Mouse (Mus musculus) gastrocnemius, postnatal 10 days (tissue): ENCODE data around the gene Rhof. TPM values are rescaled to one million over a fixed set of nuclear protein-coding genes. Genes with fewer than 3 reads are reported as not detected.

Experiments used
- DNase-seq: peaks from one replicate; pipeline ENCODE4 v3.0.0; 2021; ENCODE audit warnings: mixed read lengths
- total RNA-seq, 2 experiments: library from RNA; stranded (reverse); gene quantifications; 2 replicates each; pipeline ENCODE4 v1.2.3; 2021

Rhof gene
- total RNA-seq, 2 experiments from 2014 or later = 0.68 to 1.4 TPM

DNA sequence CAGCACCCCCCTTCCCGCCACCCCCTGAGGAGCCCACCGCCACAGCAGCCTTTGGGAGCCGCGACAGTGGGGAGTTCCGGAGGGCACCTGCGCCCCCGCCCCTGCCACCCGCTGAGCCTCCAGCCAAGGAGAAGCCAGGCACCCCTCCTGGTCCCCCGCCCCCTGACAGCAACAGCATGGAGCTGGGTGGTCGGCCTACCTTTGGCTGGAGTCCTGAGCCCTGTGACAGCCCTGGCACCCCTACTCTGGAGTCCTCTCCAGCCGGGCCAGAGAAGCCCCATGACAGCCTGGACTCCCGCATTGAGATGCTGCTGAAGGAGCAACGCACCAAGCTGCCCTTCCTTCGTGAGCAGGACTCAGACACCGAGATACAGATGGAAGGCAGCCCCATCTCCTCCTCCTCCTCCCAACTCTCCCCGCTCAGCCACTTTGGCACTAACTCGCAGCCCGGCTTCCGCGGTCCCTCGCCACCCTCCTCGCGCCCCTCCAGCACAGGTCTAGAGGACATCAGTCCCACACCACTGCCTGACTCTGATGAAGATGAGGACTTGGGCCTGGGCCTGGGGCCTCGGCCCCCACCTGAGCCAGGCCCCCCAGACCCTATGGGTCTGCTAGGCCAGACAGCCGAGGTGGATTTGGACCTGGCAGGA, 15.7 kb upstream of the Rhof start:
- DNase-seq = no peak

DNA sequence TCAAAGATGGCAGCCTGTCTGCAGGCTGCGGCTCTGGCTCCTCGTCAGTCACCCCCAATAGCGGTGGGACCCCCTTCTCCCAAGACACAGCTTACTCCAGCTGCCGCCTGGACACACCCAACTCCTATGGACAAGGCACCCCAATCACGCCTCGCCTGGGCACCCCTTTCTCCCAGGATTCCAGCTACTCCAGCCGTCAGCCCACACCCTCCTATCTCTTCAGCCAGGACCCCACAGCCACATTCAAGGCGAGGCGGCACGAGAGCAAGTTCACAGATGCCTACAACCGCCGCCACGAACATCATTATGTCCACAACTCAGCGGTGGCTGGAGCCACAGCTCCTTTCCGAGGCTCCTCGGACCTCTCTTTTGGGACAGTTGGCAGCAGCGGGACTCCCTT, 15.1 kb upstream of the Rhof start:
- no peak for DNase-seq

GRCm38 (mm10) chr5:123146357-123146756, 13.9 kb upstream of the Rhof start:
- DNase-seq = no peak

- no peak for DNase-seq
These were observed 12.5 kb upstream of the Rhof start for GRCm38 (mm10) chr5:123144746-123145590.

GRCm38 (mm10) chr5:123143971-123144745, 11.7 kb upstream of the Rhof start:
- no peak for DNase-seq

DNA sequence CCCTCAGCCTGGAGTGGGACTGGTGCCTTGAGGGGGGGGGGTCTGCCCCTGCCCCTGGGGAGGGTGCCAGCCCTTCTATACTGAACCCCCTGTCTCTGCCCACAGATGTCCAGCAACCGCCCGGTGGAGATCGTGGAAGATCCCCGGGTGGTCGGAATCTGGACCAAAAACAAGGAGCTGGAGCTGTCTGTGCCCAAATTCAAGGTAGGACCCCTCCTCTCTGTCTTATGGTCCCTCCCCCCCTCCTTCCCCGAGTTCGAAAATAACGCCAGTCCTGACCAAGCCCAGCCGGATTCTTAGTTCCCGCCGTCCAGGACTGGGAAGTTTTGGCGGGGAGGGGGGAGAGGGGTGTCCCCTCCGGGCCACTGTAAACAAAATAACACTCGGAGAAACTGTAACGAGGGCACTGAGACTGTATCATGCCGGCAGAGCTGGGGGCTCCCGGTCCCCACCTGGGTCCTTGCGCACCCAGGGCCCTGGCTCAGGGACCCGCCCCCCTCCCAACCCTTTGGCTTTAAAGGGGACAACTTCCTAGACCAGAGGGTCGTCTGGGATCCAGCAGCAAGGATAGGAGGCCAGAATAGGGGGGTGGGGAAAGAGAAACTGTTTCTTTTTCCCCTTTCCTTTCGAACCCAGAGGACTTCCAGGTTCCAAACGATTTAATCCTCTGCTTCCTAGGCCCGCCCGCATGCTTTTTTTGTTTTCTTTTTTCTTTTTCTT, 10.9 kb upstream of the Rhof start:
- DNase-seq = no peak

- DNase-seq = peak; percentile 54
These were observed 10.0 kb upstream of the Rhof start, which contains the start of gene Setd1b for GRCm38 (mm10) chr5:123142161-123143157. TSS of gene Setd1b (plus strand) at chr5:123142193.

DNA sequence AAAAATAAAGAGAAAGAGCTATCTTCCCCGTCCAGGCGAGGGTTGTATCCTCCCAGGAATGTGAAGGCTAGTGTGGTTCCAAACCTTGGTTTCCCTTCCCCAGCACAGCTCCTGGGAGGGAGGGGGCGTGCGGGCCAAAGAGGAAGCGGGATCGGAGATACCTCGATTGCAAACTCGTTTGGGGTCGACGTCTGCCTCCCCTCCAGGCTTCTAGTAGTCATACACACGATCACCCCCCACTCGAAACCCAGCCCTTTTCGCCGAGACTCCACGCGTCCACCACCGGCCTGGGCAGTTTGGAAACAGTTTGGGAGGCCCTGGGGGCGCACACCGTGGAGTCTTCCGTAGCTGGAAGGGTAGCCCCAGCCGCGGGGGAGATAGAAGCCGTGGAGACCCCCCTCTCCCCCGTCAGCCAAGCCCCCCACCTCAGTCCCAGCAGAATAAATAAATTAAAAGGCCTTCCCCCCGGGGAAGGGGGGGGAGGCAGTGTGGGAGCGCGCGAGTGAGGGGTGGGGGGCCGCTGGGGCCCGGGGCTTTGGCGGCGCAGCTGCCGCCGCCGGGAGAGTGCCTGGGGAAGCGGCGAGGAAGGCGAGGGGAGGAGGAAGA, 9.2 kb upstream of the Rhof start:
- DNase-seq = peak; percentile 64

GRCm38 (mm10) chr5:123140694-123141554, 8.4 kb upstream of the Rhof start:
- DNase-seq = peak; percentile 86

GRCm38 (mm10) chr5:123139722-123140627, 7.5 kb upstream of the Rhof start:
- no peak for DNase-seq

DNA sequence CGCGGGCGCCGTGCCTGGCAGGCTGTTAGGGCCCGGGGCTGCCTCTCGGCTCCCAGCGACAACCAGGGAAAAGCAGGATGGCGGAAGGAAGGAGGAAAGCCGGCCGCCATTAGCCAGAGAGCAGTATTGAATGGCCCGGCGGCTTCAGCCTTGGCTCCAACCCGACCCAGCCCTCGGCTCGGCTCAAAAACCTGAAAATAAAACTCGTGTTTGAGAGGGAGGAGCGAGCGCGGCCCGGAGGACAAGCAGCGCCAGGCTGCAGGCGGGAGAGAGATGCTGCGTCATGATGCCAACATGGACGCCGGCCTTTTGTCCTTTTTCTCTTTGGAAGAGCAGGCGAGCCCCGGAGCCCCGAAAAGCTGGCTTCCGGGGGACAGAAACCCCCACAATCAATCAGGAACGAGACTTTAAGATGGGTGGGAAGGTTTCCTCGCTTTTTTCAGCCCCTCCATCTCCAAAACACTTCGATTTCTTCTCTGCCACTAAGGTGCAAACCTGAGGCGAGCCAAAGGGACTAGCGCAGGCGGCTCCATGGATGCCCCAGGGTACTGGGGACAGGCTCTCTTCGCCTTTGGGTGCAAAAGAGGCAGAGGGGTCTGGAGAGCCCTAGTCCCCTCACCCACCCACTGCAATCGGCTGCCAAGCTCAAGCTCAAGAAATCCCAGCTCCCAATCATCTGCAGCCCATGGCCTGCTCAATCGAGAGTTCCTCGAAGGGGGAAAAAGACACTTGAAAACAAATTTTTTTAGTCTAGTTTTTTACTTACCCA, 6.6 kb upstream of the Rhof start:
- DNase-seq = peak; percentile 83

GRCm38 (mm10) chr5:123138230-123138911, 5.9 kb upstream of the Rhof start:
- peak; percentile 76 for DNase-seq

GRCm38 (mm10) chr5:123137910-123138229, 5.4 kb upstream of the Rhof start:
- no peak for DNase-seq

DNA sequence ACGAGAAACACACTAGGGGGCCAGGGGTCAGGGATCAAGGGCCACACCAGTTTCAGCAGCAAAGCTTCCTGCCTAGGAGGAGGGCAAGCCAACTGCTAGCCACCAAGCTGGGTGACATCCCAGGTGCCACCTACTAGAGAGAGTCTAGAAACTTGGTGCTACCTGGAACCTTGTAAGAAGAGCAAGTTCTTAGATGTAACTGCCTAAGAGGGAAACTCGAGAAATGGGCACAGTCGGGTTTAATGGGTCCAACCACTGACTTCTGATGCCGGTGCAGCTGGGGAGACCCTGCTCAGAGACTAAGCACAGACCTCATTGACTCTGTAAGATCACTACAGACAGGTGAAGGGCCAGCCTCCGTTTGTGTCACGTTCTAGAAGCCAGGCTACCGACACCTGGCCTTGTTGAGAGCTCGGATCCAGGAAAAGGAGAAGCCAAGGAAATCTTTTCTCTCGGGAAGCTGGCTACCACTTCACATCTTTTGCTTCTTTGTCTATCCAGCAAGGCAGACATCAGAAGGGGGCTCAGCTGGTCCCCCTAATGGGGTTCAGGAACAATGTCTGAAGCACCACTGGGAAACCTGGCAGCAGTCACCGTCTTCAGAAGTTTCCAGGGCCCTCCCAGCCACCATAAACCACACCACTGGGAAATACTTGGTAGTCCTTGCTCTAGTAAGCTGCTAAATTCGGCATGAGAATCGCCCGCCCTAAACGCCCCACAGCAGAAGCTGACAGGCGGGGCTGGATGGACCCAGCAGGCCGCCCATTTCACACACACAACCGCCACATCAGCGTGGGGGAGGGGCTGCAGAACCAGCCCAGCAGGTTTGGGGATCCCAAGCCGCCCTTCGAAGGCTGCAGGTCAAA, 4.8 kb upstream of the Rhof start:
- peak; percentile 92 for DNase-seq

GRCm38 (mm10) chr5:123136361-123137043, 4.0 kb upstream of the Rhof start:
- peak; percentile 88 for DNase-seq
